Mouse (Mus musculus): ENCODE results near the gene Tmem8b.

Tmem8b gene

GRCm38 (mm10) chr4:43656339-43657109 is 12.2 kb upstream of the Tmem8b start, which contains the start of gene Hint2:
Hint2 (minus strand) TSS chr4:43656466.
- DNase-seq (ENCODE audit: low read depth, low spot score) = peak; percentile 99

DNA sequence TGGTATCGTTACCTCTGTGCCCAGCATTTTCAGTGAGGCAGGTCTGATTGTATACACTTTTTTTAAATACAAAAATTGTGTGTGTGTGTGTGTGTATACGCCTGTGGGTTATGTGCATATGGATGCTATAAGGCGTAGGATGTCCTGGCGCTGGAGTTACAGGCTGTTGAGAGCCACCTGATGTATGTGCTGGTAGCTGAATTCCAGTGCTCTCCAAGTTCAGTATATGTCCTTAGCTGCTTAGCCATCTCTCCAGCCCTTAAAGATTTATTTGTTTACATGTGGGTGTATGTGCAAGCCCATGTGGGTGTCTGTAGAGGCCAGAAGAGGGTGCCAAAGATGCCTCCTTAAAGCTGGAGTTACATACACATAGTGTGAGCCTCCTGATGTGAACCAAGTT is 11.6 kb upstream of the Tmem8b start:
- DNase-seq (ENCODE audit: low read depth, low spot score) = peak; percentile 42

DNA sequence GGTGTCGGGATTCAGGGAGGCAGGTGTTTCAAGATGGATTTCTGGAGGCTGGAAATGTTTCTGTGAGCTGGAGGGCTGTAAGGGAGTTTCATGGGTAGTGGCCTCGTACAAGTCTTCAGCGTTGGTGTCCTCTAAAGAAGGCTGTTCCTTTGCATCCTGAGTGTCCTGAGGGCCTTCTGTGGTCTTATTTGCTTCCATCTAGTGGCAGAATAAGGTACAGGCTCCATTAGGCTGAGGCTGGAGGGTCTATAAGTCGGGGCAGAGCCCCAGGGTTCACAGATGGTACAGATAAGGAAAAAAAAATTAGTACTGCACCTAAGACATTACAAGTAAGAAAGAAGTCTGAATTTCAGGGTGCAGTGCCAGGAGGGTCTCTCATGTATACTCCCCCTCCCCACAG is 2.4 kb upstream of the Tmem8b start:
- peak; percentile 46 for DNase-seq (ENCODE audit: low read depth, low spot score)

DNA sequence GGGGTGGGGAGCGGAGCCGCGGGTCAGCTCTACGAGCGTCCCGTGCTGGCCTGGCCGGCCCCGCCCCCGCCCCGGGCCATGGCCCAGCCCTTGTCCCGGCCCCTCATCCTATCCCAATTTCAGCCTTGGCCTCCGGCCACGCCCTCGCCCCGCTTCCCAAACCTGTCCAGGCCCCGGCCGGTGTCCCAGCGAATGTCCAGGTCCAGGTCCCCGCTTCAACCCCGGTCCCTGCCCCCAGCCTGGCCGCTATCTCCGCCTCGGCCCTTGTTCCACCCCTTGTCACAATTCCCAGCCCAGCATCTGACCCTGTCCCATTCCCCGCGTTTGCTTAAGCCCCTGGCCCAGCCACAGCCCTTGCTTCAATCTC is 640 bp downstream of the Tmem8b start:
- no peak for DNase-seq (ENCODE audit: low read depth, low spot score)

GRCm38 (mm10) chr4:43672070-43672469 is 3.3 kb downstream of the Tmem8b start:
- peak; percentile 92 for DNase-seq (ENCODE audit: low read depth, low spot score)

- no peak for DNase-seq (ENCODE audit: low read depth, low spot score)
Observed at GRCm38 (mm10) chr4:43673703-43674102, 4.9 kb downstream of the Tmem8b start.

- no peak for DNase-seq (ENCODE audit: low read depth, low spot score)
Observed at GRCm38 (mm10) chr4:43674974-43675373, 6.2 kb downstream of the Tmem8b start.

GRCm38 (mm10) chr4:43675608-43676007 is 6.8 kb downstream of the Tmem8b start:
- DNase-seq (ENCODE audit: low read depth, low spot score) = peak; percentile 74

DNA sequence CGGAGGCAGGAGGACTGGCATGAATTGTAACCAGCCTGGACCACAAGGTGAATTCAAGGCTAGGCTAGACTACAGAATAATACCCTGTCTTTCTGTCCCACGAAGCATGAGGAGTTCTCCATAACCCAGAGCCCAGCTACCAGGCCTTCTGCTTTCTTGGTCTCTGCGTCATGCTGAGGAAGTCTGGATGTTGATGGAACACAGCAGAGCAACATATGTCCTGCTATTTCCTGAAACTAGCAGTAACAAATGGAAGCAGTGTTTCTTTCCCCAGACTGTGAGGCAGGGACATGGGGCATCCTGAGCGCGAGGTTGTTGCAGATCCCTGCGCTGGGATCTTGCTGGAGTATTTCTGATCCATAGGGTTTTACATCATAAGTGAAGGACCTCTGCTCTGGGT is 9.8 kb downstream of the Tmem8b start:
- no peak for DNase-seq (ENCODE audit: low read depth, low spot score)

- no peak for DNase-seq (ENCODE audit: low read depth, low spot score)
Observed at GRCm38 (mm10) chr4:43679416-43680043, 10.8 kb downstream of the Tmem8b start.

DNA sequence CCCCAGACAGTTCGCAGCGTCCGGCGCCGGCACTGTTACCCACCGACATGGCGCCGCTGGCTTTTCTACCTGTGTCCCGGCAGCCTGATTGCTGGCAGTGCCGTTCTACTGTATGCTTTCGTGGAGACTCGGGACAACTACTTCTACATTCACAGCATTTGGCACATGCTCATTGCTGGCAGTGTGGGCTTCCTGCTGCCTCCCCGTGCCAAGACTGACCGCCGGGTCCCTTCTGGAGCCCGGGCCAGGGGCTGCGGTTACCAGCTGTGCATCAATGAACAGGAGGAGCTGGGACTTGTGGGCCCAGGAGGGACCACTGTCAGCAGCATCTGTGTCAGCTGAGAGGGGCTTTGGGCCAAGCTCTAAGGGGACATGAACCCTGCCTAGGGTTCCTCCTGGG is 21.2 kb downstream of the Tmem8b start:
- no peak for DNase-seq (ENCODE audit: low read depth, low spot score)

DNA sequence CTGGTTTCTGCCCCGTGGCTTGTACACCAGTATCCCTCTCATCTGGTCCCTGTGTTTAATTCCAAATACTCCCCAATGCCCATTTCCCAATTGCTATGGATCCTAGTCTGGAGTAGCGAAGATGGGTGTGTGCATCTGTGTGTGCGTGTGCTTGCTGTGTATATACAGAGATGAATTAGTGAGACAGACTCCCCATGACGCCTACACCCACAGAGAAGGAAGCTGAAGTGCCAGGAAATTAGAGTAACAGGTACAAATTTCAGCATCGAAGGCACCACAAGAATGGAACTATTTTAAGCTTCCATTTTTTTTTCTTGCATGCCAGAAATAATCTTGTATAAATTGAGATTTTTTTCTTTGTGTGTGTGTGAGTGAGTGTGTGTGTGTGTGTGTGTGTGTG is 22.3 kb downstream of the Tmem8b start:
- DNase-seq (ENCODE audit: low read depth, low spot score) = no peak

DNA sequence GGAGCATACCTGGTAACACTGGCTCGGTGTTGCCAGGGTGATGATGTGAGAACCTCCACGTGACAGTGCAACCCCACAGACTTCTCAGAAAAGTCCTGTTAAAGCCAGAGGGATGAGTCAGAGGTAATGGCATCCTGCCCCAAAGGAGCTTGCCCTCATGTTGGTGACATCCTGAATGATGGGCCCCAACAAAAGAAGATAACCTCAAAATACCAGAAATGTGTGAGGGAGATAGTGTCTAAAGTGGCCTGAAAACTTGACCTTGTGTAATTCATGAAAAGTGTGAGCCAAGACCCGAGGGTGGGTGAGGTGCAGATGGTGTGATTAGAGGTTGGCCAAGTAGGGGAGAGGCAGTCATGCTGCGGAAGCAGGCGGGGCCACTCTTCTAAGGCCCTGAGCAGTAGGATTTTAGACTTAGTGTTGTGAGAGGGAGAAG is 25.1 kb downstream of the Tmem8b start:
- peak; percentile 23 for DNase-seq (ENCODE audit: low read depth, low spot score)

- DNase-seq (ENCODE audit: low read depth, low spot score) = no peak
Observed at GRCm38 (mm10) chr4:43694439-43695248, 25.9 kb downstream of the Tmem8b start.

DNA sequence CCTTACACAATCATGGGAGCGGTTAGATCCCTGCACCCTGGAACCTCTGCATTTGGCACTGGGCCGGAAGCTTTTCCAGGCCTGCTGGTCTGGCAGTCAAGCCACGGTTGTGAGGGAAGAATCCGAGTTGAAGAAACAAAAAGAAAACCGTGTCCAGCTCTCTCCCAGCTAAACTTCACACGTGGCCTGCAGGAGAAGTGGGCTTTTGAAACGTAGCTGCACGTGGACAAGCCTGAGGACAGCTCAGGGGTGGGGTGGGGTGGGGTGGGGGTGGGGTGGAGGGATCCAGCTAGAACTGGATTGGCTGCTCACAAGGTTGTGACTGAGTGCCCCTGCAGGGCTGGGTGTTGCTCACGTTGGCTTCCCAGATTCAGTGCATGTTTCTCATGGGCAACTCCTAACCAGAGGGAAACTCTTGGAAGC is 26.5 kb downstream of the Tmem8b start:
- DNase-seq (ENCODE audit: low read depth, low spot score) = peak; percentile 37

DNA sequence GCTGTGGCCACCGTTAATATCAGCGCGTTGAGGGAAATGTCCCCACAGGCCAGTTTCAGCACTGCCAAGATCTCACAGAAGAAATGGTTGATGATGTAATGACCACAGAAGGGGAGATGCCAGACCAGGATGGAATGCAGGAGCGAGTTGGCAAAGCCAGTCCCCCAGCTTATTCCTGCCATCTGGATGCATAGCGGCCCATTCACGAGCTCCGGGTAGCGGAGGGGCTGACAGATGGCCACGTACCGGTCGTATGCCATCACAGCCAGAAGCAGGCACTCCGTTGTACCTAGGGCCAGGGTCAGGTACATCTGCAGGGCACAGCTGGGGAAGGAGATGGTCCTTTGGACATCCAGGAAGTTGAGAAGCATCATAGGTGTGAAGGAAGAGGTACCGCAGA is 27.8 kb downstream of the Tmem8b start:
- DNase-seq (ENCODE audit: low read depth, low spot score) = no peak

- DNase-seq (ENCODE audit: low read depth, low spot score) = no peak
Observed at GRCm38 (mm10) chr4:43700707-43701106, 31.9 kb downstream of the Tmem8b start, which contains the start of gene Olfr70. Olfr70 (minus strand) TSS chr4:43700807.

GRCm38 (mm10) chr4:43703439-43703838 is 34.7 kb downstream of the Tmem8b start:
- peak; percentile 83 for DNase-seq (ENCODE audit: low read depth, low spot score)

GRCm38 (mm10) chr4:43703851-43704250 is 35.1 kb downstream of the Tmem8b start:
- no peak for DNase-seq (ENCODE audit: low read depth, low spot score)

DNA sequence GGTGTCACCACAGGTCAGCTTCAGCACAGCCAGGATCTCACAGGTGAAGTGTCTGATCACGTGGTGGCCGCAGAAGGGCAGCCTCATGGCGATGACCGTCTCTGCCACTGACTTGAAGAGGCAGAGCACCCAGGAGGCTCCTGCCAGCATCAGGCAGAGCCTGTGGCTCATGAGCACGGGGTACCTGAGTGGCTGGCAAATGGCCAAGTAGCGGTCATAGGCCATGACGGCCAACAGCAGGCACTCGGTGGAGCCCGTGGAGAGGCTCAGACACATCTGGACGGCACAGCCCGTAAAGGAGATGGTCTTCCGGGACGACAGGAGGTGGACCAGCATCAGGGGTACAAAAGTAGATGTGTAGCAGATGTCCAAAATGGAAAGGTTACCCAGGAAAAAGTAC is 37.2 kb downstream of the Tmem8b start:
- DNase-seq (ENCODE audit: low read depth, low spot score) = no peak

DNA sequence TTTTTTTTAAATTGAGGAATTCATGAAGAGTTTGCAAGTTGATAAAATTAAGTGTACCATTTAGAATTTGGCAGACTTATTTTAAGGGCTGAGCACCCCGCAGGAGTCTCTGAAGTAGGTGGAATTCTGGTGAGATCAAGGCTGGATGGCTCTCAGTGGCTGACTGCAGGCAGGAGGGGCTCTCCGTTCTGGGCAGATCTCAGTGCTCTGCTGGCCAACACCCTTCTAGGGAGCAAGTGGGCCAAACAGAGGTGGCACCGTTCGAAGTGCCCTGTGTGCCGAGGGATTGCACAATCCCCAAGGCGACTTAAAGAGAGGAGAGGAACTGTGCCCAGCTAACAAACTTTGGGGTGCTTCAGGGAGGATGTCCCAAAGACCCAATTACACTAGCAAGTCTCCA is 41.1 kb downstream of the Tmem8b start, which contains the start of gene Olfr71:
Olfr71 (minus strand) TSS at position 387 of the 400 bp plus-strand sequence.
- no peak for DNase-seq (ENCODE audit: low read depth, low spot score)

- DNase-seq (ENCODE audit: low read depth, low spot score) = peak; percentile 76
Observed at GRCm38 (mm10) chr4:43711821-43712220, 43.0 kb downstream of the Tmem8b start.

Measured in ZHBTc4 (cell line).